Mouse (Mus musculus): ENCODE measurements around the gene Kcnc3. TPM values are rescaled to one million over a fixed set of nuclear protein-coding genes. Genes with fewer than 3 reads are reported as not detected.

Gene Kcnc3
- polyA plus RNA-seq, 1 experiment = 1.6 TPM

DNA sequence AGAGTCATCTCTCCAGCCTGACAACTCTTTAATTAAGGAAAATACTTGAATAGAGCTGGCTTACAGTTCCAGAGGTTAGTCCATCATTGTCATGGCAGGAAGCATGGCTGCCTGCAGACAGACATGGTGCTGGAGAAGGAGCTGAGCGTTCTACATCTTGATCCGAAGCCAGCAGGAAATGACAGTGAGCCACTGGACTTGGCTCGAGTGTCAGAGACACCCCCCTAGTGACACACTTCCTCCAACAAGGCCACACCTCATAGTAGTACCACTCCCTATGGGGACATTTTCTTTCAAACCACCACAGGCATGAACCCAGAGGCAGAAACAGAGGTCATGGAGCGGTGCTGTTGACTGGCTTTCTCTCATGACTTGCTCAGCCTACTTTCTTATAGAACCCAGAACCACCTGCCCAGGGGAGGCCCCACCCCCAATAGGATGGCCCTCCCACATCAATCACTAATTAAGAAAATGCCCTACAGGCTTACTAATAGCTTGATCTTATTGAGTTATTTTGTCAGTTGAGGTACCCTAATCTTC lies 6.1 kb upstream of the Kcnc3 start:
- no peak for TF ChIP-seq CTCF (IDR thresholded peaks at IDR 0.05; ENCODE audit: low read depth, low read length)
- no peak for TF ChIP-seq POLR2A (IDR thresholded peaks at IDR 0.05; ENCODE audit: borderline replicate concordance, low read depth, low read length)
- Histone ChIP-seq H3K27ac (ENCODE audit: insufficient read depth, low read depth, low read length) (no peak overlapping the region), H3K4me1 (ENCODE audit: control insufficient read depth, insufficient read depth, low read length) (no peaks in the 10 kb centered on the region), H3K4me3 (ENCODE audit: insufficient read depth, low read length) (no peak overlapping the region)

DNA sequence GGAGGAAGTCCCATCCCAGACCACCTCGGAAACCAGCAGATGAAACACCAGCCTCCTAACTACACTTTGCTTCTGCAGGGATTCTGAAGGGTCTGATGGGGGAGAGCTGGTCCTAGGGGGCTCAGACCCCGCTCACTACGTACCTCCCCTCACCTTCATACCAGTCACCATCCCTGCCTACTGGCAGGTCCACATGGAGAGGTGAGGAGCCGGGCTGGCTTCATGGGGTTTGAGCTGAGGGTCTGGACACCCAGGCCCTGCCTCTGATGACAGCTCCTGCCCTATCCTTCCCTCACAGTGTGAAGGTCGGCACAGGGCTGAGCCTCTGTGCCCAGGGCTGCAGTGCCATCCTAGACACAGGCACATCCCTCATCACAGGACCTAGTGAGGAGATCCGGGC lies 5.5 kb upstream of the Kcnc3 start:
- TF ChIP-seq POLR2A (IDR thresholded peaks at IDR 0.05; ENCODE audit: borderline replicate concordance, low read depth, low read length) = no peak
- TF ChIP-seq CTCF (IDR thresholded peaks at IDR 0.05; ENCODE audit: low read depth, low read length) = no peak
- Histone ChIP-seq H3K4me3 (ENCODE audit: insufficient read depth, low read length) (no peak overlapping the region), H3K4me1 (ENCODE audit: control insufficient read depth, insufficient read depth, low read length) (no peaks in the 10 kb centered on the region), H3K27ac (ENCODE audit: insufficient read depth, low read depth, low read length) (no peak overlapping the region)

DNA sequence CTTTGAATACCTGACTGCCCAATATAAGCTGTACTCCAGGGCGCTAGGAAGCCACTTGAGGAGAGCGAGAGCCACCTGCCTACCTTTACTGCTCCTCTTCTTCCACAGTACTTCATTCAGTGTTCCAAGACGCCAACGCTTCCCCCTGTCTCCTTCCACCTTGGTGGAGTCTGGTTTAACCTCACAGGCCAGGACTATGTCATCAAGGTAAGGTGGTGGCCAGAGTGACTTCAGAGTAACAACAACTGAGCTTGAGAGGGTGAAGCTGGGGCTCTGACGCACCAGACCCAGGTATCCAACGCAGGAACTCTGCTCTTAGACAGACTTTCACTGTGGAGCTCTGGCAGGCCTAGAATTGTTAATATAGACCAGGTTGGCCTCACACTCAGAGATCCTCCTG lies 4.9 kb upstream of the Kcnc3 start:
- Histone ChIP-seq H3K27ac (ENCODE audit: insufficient read depth, low read depth, low read length) (no peak overlapping the region), H3K4me3 (ENCODE audit: insufficient read depth, low read length) (no peak overlapping the region), H3K4me1 (ENCODE audit: control insufficient read depth, insufficient read depth, low read length) (no peaks in the 10 kb centered on the region)
- TF ChIP-seq POLR2A (IDR thresholded peaks at IDR 0.05; ENCODE audit: borderline replicate concordance, low read depth, low read length) (no peak), CTCF (IDR thresholded peaks at IDR 0.05; ENCODE audit: low read depth, low read length) (no peak)

DNA sequence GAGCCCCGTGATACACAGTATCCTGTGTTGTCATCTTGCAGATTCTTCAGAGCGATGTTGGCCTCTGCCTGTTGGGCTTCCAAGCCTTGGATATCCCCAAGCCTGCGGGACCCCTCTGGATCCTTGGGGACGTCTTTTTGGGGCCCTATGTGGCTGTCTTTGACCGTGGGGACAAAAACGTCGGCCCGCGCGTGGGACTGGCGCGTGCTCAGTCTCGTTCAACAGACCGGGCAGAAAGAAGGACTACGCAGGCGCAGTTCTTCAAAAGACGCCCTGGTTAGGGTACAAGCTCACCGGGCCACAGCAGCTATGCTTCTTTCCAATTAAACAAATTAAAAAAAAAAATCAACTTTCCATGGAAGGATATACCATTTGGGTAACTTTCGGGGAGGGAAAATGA lies 3.9 kb upstream of the Kcnc3 start:
- TF ChIP-seq CTCF (IDR thresholded peaks at IDR 0.05; ENCODE audit: low read depth, low read length) (no peak), POLR2A (IDR thresholded peaks at IDR 0.05; ENCODE audit: borderline replicate concordance, low read depth, low read length) (no peak)
- H3K27ac ChIP-seq (ENCODE audit: insufficient read depth, low read depth, low read length) = no peak overlapping the region
- no peak overlapping the region for H3K4me3 ChIP-seq (ENCODE audit: insufficient read depth, low read length)
- no peaks in the 10 kb centered on the region for H3K4me1 ChIP-seq (ENCODE audit: control insufficient read depth, insufficient read depth, low read length)

DNA sequence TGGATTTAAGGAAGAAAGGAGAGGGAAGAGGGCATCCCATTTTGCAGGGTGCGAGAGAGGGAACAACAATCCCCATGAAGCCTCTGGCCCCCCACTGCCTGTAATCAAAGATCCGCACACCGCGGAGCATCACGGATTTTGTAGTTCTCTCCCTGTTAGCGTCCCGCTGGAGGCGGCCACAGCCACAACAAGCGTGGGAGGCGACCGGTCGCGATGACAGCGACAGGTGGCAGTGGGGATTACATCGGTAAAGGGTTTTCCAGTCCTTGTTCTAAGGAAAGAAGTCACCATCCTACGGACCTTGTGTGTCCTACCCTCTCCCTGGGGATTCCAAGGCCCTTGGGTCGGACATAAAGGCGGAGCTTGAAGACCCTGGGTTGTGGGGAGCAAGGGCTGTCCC lies 3.5 kb upstream of the Kcnc3 start:
- no peak overlapping the region for H3K27ac ChIP-seq (ENCODE audit: insufficient read depth, low read depth, low read length)
- TF ChIP-seq CTCF (IDR thresholded peaks at IDR 0.05; ENCODE audit: low read depth, low read length) = no peak
- no peak for TF ChIP-seq POLR2A (IDR thresholded peaks at IDR 0.05; ENCODE audit: borderline replicate concordance, low read depth, low read length)
- H3K4me3 ChIP-seq (ENCODE audit: insufficient read depth, low read length) = no peak overlapping the region
- H3K4me1 ChIP-seq (ENCODE audit: control insufficient read depth, insufficient read depth, low read length) = no peaks in the 10 kb centered on the region

DNA sequence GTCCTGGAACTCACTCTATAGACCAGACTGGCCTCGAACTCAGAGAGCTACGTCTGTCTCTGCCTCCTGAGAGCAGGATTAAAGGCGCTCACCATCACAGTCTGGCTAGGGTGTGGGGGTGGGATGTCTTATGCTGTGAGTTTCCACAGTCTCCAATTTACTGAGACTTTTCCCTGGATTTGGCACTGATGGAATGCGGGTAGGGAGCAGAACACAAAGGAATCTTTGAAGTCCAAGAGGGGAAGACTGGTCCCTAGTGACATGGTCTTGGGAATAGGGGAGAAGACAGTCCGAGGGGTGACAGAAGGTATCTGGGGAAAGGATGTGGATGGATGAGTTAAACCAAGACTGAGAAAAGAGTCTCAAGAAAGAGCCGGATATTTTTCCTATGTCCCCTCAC lies 2.8 kb upstream of the Kcnc3 start:
- no peak for TF ChIP-seq CTCF (IDR thresholded peaks at IDR 0.05; ENCODE audit: low read depth, low read length)
- no peak for TF ChIP-seq POLR2A (IDR thresholded peaks at IDR 0.05; ENCODE audit: borderline replicate concordance, low read depth, low read length)
- no peak overlapping the region for H3K4me3 ChIP-seq (ENCODE audit: insufficient read depth, low read length)
- H3K4me1 ChIP-seq (ENCODE audit: control insufficient read depth, insufficient read depth, low read length) = no peaks in the 10 kb centered on the region
- H3K27ac ChIP-seq (ENCODE audit: insufficient read depth, low read depth, low read length) = no peak overlapping the region

DNA sequence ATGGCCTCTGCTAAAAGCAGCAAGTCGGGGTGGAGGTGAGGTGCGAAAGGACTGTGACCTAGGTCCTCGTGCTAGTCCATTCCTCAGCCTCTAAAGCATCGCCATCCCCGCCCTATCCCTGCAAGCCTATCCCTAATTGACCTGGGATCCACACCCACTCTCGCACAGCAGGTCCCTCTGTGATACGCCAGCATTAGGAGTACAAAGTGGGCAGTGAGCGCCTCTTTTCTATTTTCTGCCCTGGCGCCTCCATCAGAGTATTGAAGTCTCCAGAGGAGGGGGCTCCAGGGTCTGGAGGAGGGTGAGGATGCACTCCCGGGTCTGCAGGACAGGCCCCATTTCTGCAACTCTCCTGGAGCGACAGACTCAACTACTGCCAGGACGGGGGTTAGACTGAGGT lies 2.1 kb upstream of the Kcnc3 start:
- H3K27ac ChIP-seq (ENCODE audit: insufficient read depth, low read depth, low read length) = no peak overlapping the region
- H3K4me3 ChIP-seq (ENCODE audit: insufficient read depth, low read length) = no peak overlapping the region
- H3K4me1 ChIP-seq (ENCODE audit: control insufficient read depth, insufficient read depth, low read length) = no peaks in the 10 kb centered on the region
- TF ChIP-seq POLR2A (IDR thresholded peaks at IDR 0.05; ENCODE audit: borderline replicate concordance, low read depth, low read length) = no peak
- TF ChIP-seq CTCF (IDR thresholded peaks at IDR 0.05; ENCODE audit: low read depth, low read length) = no peak

DNA sequence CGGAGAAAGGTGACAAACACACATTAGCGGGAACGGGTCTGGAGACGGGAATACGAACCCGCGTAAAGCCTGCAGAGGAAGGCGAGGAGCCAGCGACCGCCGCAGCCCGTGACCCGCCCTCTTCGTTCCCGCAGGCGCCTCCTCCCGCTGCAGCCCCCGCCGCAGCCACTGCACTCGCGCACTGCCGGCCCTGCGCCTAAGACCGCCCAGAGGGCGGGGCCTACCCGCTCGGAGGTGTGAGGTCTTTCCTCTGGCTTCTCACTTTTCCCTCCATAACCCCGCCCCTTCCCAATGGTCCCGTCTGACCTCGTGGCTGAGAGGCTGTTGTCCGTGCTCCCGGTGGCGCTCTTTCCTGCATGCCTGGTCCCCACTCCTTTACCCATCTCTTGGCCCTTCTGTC lies 1.3 kb upstream of the Kcnc3 start:
- TF ChIP-seq POLR2A (IDR thresholded peaks at IDR 0.05; ENCODE audit: borderline replicate concordance, low read depth, low read length) (no peak), CTCF (IDR thresholded peaks at IDR 0.05; ENCODE audit: low read depth, low read length) (no peak)
- Histone ChIP-seq H3K27ac (ENCODE audit: insufficient read depth, low read depth, low read length) (no peak overlapping the region), H3K4me3 (ENCODE audit: insufficient read depth, low read length) (peak overlapping the region; percentile 27), H3K4me1 (ENCODE audit: control insufficient read depth, insufficient read depth, low read length) (no peaks in the 10 kb centered on the region)

DNA sequence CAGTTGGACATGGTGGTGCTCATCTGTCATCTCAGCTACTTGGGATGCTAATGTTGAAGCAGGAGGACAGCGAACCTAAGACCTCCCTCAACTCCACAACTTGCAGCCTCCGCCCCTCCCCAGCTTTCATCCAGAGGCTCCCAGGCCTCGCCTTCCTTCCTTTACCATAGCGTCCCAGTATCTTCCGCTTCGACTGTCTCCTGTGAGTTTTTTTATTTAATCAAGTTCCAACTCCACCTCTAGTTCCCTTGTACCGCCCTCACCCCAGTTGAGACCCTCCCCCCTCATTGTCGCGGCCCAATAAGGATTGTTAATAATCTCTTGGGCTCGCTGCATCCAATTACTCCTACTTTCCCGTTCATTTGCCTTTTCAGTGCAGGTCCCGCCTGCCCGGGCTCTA lies 518 bp upstream of the Kcnc3 start:
- Histone ChIP-seq H3K4me3 (ENCODE audit: insufficient read depth, low read length) (no peak overlapping the region), H3K4me1 (ENCODE audit: control insufficient read depth, insufficient read depth, low read length) (no peaks in the 10 kb centered on the region), H3K27ac (ENCODE audit: insufficient read depth, low read depth, low read length) (no peak overlapping the region)
- no peak for TF ChIP-seq POLR2A (IDR thresholded peaks at IDR 0.05; ENCODE audit: borderline replicate concordance, low read depth, low read length)
- no peak for TF ChIP-seq CTCF (IDR thresholded peaks at IDR 0.05; ENCODE audit: low read depth, low read length)

DNA sequence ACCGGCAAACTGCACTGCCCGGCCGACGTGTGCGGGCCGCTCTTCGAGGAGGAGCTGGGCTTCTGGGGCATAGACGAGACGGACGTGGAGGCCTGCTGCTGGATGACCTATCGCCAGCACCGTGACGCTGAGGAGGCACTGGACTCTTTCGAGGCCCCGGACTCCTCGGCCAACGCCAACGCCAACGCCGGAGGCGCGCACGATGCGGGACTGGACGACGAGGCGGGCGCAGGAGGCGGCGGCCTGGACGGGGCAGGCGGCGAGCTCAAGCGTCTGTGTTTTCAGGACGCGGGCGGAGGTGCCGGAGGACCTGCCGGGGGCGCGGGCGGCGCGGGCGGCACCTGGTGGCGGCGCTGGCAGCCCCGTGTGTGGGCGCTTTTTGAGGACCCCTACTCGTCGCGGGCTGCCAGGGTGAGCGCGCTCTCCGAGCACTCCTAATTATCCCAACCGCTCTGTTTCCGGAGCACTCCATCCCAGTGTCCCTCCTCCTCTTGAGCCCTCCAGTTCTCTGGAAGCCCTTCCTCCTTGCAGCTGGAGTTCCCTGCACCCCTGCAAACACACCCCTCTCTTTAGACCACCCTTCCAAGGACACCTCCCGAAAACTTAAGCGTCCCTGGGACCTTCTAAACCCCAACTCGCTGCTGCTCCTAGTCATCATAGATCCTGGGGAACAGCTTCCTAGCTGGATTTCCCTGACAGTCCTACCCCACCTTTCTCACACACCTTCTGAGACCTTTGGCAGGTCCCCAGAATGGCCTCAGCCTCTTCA lies 1.1 kb downstream of the Kcnc3 start:
- Histone ChIP-seq H3K27ac (ENCODE audit: insufficient read depth, low read depth, low read length) (no peak overlapping the region), H3K4me3 (ENCODE audit: insufficient read depth, low read length) (peak overlapping the region; percentile 47), H3K4me1 (ENCODE audit: control insufficient read depth, insufficient read depth, low read length) (no peaks in the 10 kb centered on the region)
- TF ChIP-seq POLR2A (IDR thresholded peaks at IDR 0.05; ENCODE audit: borderline replicate concordance, low read depth, low read length) = no peak

Data from bone marrow macrophage, adult 2 months (primary cell).